Mouse (Mus musculus) G1E (cell line): ENCODE results near the gene Il34.
"Not testable (repeated sequence)": the region's sequence is repeated elsewhere in the genome, so short reads cannot be mapped to it uniquely, and the experiment has no call there.

Source experiments
- CTCF ChIP-seq: IDR thresholded peaks from 2 replicates; pipeline ENCODE4 v1.5.1; 2012; ENCODE audit warnings: low read depth, low read length, inconsistent platforms, mixed read lengths
- GATA1 ChIP-seq: IDR thresholded peaks from 2 replicates; pipeline ENCODE4 v1.6.1; 2012; ENCODE audit warnings: borderline replicate concordance, low read length, inconsistent platforms, mixed read lengths
- GATA2 ChIP-seq: IDR thresholded peaks from 2 replicates; pipeline ENCODE4 v1.6.1; 2012; ENCODE audit warnings: low read depth, low read length, inconsistent platforms, borderline replicate concordance
- POLR2AphosphoS5 ChIP-seq: IDR thresholded peaks from 2 replicates; pipeline ENCODE4 v1.6.1; 2012; ENCODE audit warnings: low read depth, low read length, inconsistent platforms; ENCODE audit not compliant: insufficient replicate concordance
- TAL1 ChIP-seq: conservative IDR thresholded peaks from 2 replicates; pipeline ENCODE4 v1.6.1; 2012; ENCODE audit warnings: low read depth, low read length, inconsistent platforms, mixed read lengths

DNA sequence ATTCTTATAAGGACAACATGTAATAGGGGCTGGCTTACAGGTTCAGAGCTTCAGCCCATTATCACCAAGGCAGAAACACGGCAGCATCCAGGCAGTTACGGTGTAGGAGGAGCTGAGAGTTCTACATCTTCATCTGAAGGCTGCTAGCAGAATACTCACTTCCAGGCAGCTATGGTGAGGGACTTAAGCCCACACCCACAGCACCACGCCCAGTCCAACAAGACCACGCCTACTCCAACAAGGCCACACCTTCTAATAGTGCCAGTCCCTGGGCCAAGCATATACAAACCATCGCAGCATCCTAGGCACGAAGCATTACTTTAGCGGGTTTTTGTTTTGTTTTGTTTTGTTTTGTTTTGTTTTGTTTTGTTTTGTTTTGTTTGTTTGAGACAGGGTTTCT, 19.2 kb downstream of the Il34 start:
- TF ChIP-seq CTCF, TAL1, GATA1, GATA2, POLR2AphosphoS5: not testable (repeated sequence)
